Mouse (Mus musculus): ENCODE data around the gene Scube1. TPM values are rescaled to one million over a fixed set of nuclear protein-coding genes. Genes with fewer than 3 reads are reported as not detected.

Scube1 gene
- polyA plus RNA-seq, 1 experiment from 2014 or later: 23.6 TPM

DNA sequence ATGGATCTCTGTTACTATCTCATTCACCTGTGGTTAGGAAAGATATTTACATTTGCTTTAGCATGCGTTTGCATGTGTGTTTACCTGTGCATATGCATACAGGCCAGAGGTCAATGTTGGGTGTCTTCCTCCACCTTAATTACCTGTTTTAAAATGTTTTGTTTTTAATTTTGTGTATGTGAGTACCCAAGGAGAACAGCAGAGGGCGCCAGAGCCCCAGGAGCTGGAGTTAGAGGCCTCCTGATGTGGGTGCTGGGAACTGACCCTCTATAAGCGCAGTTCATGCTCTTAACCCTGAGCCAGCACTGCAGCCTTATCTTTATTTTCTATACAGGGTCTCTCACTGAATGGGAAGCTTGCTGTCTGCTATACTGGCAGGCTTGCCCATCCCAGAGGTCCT lies 95.1 kb downstream of the Scube1 start:
- no peak overlapping the region for H3K27ac ChIP-seq (ENCODE audit: low read length)
- H3K4me2 ChIP-seq (ENCODE audit: low read length): no peak overlapping the region
- no peak overlapping the region for H3K4me3 ChIP-seq (replicated peaks; ENCODE audit: low read length)
- no peak for ATAC-seq
- H3K4me1 ChIP-seq (replicated peaks; ENCODE audit: control insufficient read depth, insufficient read depth, low read length): no peaks in the 10 kb centered on the region
- H3K9ac ChIP-seq (replicated peaks; ENCODE audit: low read depth, low read length): no peak overlapping the region
- peaks cover 7% of the 10 kb centered on the region; the same call in 1 of the 2 replicates for H3K36me3 ChIP-seq (ENCODE audit: control insufficient read depth, insufficient read depth)
- H3K27me3 ChIP-seq (replicated peaks; ENCODE audit: control insufficient read depth, insufficient read depth, low read length): no peaks in the 10 kb centered on the region
- peaks cover 6% of the 10 kb centered on the region; the same call in 1 of the 2 replicates for H3K9me3 ChIP-seq (ENCODE audit: control insufficient read depth, low read length)
- 83% methylated on average over 3 of the region's 3 CpGs for WGBS

GRCm38 (mm10) chr15:83626142-83626645 lies 98.6 kb downstream of the Scube1 start:
- no peak overlapping the region for H3K27ac ChIP-seq (ENCODE audit: low read length)
- no peak overlapping the region for H3K4me2 ChIP-seq (ENCODE audit: low read length)
- H3K4me3 ChIP-seq (replicated peaks; ENCODE audit: low read length): no peak overlapping the region
- H3K9ac ChIP-seq (replicated peaks; ENCODE audit: low read depth, low read length): no peak overlapping the region
- peaks cover 6% of the 10 kb centered on the region; the same call in 1 of the 2 replicates for H3K9me3 ChIP-seq (ENCODE audit: control insufficient read depth, low read length)
- ATAC-seq: no peak
- H3K36me3 ChIP-seq (ENCODE audit: control insufficient read depth, insufficient read depth): peaks cover 7% of the 10 kb centered on the region; the same call in 1 of the 2 replicates
- 82% methylated on average over 2 of the region's 2 CpGs for WGBS
- no peaks in the 10 kb centered on the region for H3K4me1 ChIP-seq (replicated peaks; ENCODE audit: control insufficient read depth, insufficient read depth, low read length)
- no peaks in the 10 kb centered on the region for H3K27me3 ChIP-seq (replicated peaks; ENCODE audit: control insufficient read depth, insufficient read depth, low read length)

DNA sequence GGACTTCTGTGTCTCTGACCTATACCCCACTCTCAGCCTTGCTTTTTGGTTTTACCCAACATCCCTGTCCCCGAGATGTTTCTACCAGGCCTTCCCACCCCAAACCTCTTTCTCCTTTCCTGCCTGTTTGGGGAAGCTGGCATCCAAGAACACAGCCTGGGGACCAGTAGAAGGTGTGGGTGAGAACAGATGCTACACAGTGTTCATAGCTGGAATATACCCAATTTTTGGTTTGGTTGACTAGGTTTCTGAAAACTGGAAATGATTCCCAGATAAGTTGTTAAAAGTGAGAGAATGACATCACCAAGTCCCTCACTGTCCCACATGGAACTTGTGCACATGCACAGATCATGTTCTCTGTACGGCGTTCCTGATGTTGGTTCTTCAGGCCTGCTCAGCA lies 109.6 kb downstream of the Scube1 start:
- no peaks in the 10 kb centered on the region; the same call in 1 of the 2 replicates for H3K36me3 ChIP-seq (ENCODE audit: control insufficient read depth, insufficient read depth)
- H3K9ac ChIP-seq (replicated peaks; ENCODE audit: low read depth, low read length): no peak overlapping the region
- ATAC-seq: no peak
- no peak overlapping the region for H3K4me2 ChIP-seq (ENCODE audit: low read length)
- WGBS: 88% methylated on average over 3 of the region's 3 CpGs
- H3K27ac ChIP-seq (ENCODE audit: low read length): no peak overlapping the region
- no peaks in the 10 kb centered on the region for H3K9me3 ChIP-seq (ENCODE audit: control insufficient read depth, low read length)
- H3K4me1 ChIP-seq (replicated peaks; ENCODE audit: control insufficient read depth, insufficient read depth, low read length): no peaks in the 10 kb centered on the region
- no peaks in the 10 kb centered on the region for H3K27me3 ChIP-seq (replicated peaks; ENCODE audit: control insufficient read depth, insufficient read depth, low read length)
- no peak overlapping the region for H3K4me3 ChIP-seq (replicated peaks; ENCODE audit: low read length)

DNA sequence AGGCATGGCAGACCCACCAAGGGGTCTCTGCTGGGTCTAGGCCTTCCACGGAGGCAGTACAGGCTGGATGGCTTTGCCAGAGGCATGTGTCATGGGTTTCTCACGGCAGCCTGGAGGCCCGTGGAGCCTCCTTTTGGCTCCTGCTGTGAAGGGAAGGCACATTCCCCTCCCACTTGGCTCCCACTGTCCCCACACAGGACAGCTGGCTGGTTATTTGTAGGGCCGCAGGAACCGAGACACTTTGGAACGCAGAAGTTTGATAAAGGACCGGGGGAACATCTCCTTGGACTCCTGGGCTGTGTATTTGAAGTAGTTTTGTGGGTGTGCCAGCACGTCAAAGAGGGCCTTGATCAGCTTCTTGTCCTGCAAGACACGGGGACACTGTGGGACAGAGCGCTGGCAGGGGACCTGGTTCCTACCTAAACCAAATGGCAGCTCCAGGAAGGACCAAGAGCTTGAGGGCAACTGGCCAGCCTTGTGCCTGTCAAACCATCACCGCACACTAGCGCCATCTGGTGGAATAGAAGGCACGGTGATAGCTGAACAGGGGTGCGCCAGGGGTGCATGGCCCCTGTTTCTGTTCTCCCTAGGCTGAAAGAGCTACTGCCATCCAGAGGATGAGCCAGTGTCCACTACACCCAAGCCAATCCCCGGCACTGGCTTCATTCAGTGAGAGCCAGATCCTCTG lies 117.6 kb downstream of the Scube1 start:
- no peak overlapping the region for H3K27ac ChIP-seq (ENCODE audit: low read length)
- H3K9me3 ChIP-seq (ENCODE audit: control insufficient read depth, low read length): no peaks in the 10 kb centered on the region
- H3K9ac ChIP-seq (replicated peaks; ENCODE audit: low read depth, low read length): no peak overlapping the region
- no peak overlapping the region for H3K4me2 ChIP-seq (ENCODE audit: low read length)
- H3K4me1 ChIP-seq (replicated peaks; ENCODE audit: control insufficient read depth, insufficient read depth, low read length): no peaks in the 10 kb centered on the region
- no peak overlapping the region for H3K4me3 ChIP-seq (replicated peaks; ENCODE audit: low read length)
- no peak for ATAC-seq
- no peaks in the 10 kb centered on the region for H3K36me3 ChIP-seq (ENCODE audit: control insufficient read depth, insufficient read depth)
- 59% methylated on average over 15 of the region's 15 CpGs for WGBS
- H3K27me3 ChIP-seq (replicated peaks; ENCODE audit: control insufficient read depth, insufficient read depth, low read length): no peaks in the 10 kb centered on the region

GRCm38 (mm10) chr15:83606700-83607099 lies 118.1 kb downstream of the Scube1 start:
- Histone ChIP-seq H3K36me3 (ENCODE audit: control insufficient read depth, insufficient read depth) (no peaks in the 10 kb centered on the region), H3K4me1 (replicated peaks; ENCODE audit: control insufficient read depth, insufficient read depth, low read length) (no peaks in the 10 kb centered on the region), H3K4me3 (replicated peaks; ENCODE audit: low read length) (no peak overlapping the region), H3K9me3 (ENCODE audit: control insufficient read depth, low read length) (no peaks in the 10 kb centered on the region), H3K4me2 (ENCODE audit: low read length) (no peak overlapping the region), H3K9ac (replicated peaks; ENCODE audit: low read depth, low read length) (no peak overlapping the region), H3K27me3 (replicated peaks; ENCODE audit: control insufficient read depth, insufficient read depth, low read length) (no peaks in the 10 kb centered on the region), H3K27ac (ENCODE audit: low read length) (no peak overlapping the region)
- no peak for ATAC-seq
- 95% methylated on average over 8 of the region's 8 CpGs for WGBS

DNA sequence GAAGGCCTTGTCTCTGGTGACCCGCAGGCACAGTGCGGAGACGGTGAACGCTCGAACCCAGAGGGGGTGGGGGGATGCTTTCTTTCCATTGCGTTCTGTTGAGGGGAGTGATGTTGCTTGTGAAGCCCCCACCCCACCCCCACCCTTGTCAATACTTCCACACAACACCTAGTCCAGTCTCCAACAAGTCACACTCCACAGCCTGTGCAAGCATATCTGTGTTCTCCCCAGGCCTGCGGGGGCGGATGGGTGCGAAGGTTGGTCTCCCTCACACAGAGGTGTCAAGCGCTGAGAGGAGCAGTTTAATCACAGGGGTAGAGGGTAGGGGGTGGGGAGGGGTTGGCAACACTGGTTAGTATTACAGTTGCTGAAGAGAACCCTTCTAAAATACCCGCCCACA lies 118.6 kb downstream of the Scube1 start:
- Histone ChIP-seq H3K4me2 (ENCODE audit: low read length) (no peak overlapping the region), H3K4me1 (replicated peaks; ENCODE audit: control insufficient read depth, insufficient read depth, low read length) (no peaks in the 10 kb centered on the region), H3K36me3 (ENCODE audit: control insufficient read depth, insufficient read depth) (no peaks in the 10 kb centered on the region), H3K4me3 (replicated peaks; ENCODE audit: low read length) (no peak overlapping the region), H3K9ac (replicated peaks; ENCODE audit: low read depth, low read length) (no peak overlapping the region), H3K27me3 (replicated peaks; ENCODE audit: control insufficient read depth, insufficient read depth, low read length) (no peaks in the 10 kb centered on the region), H3K9me3 (ENCODE audit: control insufficient read depth, low read length) (no peaks in the 10 kb centered on the region), H3K27ac (ENCODE audit: low read length) (no peak overlapping the region)
- no peak for ATAC-seq
- 90% methylated on average over 11 of the region's 11 CpGs for WGBS

GRCm38 (mm10) chr15:83603426-83603825 lies 121.4 kb downstream of the Scube1 start:
- Histone ChIP-seq H3K4me1 (replicated peaks; ENCODE audit: control insufficient read depth, insufficient read depth, low read length) (no peaks in the 10 kb centered on the region), H3K4me3 (replicated peaks; ENCODE audit: low read length) (no peak overlapping the region), H3K9ac (replicated peaks; ENCODE audit: low read depth, low read length) (no peak overlapping the region), H3K9me3 (ENCODE audit: control insufficient read depth, low read length) (no peaks in the 10 kb centered on the region), H3K27ac (ENCODE audit: low read length) (no peak overlapping the region), H3K4me2 (ENCODE audit: low read length) (no peak overlapping the region), H3K36me3 (ENCODE audit: control insufficient read depth, insufficient read depth) (no peaks in the 10 kb centered on the region), H3K27me3 (replicated peaks; ENCODE audit: control insufficient read depth, insufficient read depth, low read length) (no peaks in the 10 kb centered on the region)
- no peak for ATAC-seq
- 92% methylated on average over 7 of the region's 7 CpGs for WGBS

- H3K4me3 ChIP-seq (replicated peaks; ENCODE audit: low read length): no peak overlapping the region
- no peak for ATAC-seq
- H3K4me1 ChIP-seq (replicated peaks; ENCODE audit: control insufficient read depth, insufficient read depth, low read length): no peaks in the 10 kb centered on the region
- no peak overlapping the region for H3K4me2 ChIP-seq (ENCODE audit: low read length)
- H3K36me3 ChIP-seq (ENCODE audit: control insufficient read depth, insufficient read depth): no peaks in the 10 kb centered on the region
- H3K9ac ChIP-seq (replicated peaks; ENCODE audit: low read depth, low read length): no peak overlapping the region
- whole genome bisulfite sequencing: 100% methylated on average over 1 of the region's 1 CpGs
- no peaks in the 10 kb centered on the region for H3K27me3 ChIP-seq (replicated peaks; ENCODE audit: control insufficient read depth, insufficient read depth, low read length)
- no peak overlapping the region for H3K27ac ChIP-seq (ENCODE audit: low read length)
- no peaks in the 10 kb centered on the region for H3K9me3 ChIP-seq (ENCODE audit: control insufficient read depth, low read length)
Measured at GRCm38 (mm10) chr15:83603046-83603396, 121.8 kb downstream of the Scube1 start.

GRCm38 (mm10) chr15:83602372-83603045 lies 122.3 kb downstream of the Scube1 start:
- Histone ChIP-seq H3K4me3 (replicated peaks; ENCODE audit: low read length) (no peak overlapping the region), H3K4me2 (ENCODE audit: low read length) (no peak overlapping the region), H3K9me3 (ENCODE audit: control insufficient read depth, low read length) (no peaks in the 10 kb centered on the region), H3K4me1 (replicated peaks; ENCODE audit: control insufficient read depth, insufficient read depth, low read length) (no peaks in the 10 kb centered on the region), H3K9ac (replicated peaks; ENCODE audit: low read depth, low read length) (no peak overlapping the region), H3K27ac (ENCODE audit: low read length) (no peak overlapping the region), H3K27me3 (replicated peaks; ENCODE audit: control insufficient read depth, insufficient read depth, low read length) (no peaks in the 10 kb centered on the region), H3K36me3 (ENCODE audit: control insufficient read depth, insufficient read depth) (no peaks in the 10 kb centered on the region)
- WGBS: 84% methylated on average over 13 of the region's 13 CpGs
- no peak for ATAC-seq

Data from forebrain, embryonic 16.5 days (tissue).